Mouse (Mus musculus): ENCODE measurements around the gene Nsmce1.

DNA sequence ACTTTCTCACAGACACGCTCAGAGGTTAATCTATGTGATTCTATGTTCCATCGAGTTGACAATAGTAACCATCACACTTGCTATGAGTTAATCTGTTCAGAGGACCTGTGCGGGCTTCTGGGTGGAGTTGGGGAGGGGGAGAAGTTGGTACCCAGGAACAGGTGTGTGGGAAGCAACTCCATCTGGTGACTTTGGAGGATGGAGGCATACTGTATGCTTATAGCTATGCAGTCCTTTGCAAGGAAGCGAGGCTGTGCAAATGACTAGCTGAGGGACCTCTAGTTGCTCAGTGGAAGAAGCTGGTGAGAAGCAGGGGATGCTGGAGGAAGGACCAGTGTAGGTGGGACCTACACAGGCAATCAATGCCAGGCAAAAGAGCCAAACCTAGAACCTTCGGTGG is 13.2 kb upstream of the Nsmce1 start:
- TF ChIP-seq POLR2A (IDR thresholded peaks at IDR 0.05; ENCODE audit: extremely low read depth, insufficient read depth, low read length) = no peak
- TF ChIP-seq CTCF (IDR thresholded peaks at IDR 0.05; ENCODE audit: extremely low read depth, insufficient read depth, low read length) = no peak

All from cortical plate, adult 2 months (tissue).